ENCODE assay signal across 21 mouse cellular contexts in the genomic region with DNA sequence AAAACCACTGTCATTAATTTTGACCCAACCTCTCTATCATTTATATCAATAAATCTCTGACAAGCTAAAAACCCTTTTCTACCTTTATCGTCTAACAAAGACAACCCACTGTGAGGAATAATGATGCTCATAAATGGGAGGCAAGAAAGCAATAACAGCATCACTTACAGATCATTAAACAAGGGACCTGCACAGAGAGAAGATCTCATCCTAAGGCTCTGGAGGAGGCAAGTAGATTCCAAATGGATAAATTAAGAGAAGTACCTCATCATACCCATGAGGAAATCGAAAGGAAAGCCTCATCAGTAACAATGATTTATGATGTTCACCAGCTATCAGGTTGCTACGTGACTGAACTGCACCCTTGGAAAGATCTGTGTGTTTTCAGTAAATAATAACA.
"Had no signal": no experiment of that assay in that cellular context is flagged by ENCODE, and none has a peak within 500 bp of the region (broad histone marks: within the 10 kb centered on the region; RNA-seq: fewer than 3 reads in every experiment).

No protein-coding gene starts in this region.

- H3K36me3 ChIP-seq: limb, embryonic 10.5 days; limb, embryonic 13.5 days; liver, embryonic 12.5 days; liver, embryonic 15.5 days; midbrain, embryonic 10.5 days; midbrain, embryonic 13.5 days had no signal

- H3K4me3 ChIP-seq: layer of hippocampus, adult 2 months; limb, embryonic 10.5 days; limb, embryonic 13.5 days; liver, embryonic 12.5 days; liver, embryonic 15.5 days; midbrain, embryonic 10.5 days; midbrain, embryonic 13.5 days; myocyte had no signal

- H3K9me3 ChIP-seq: limb, embryonic 10.5 days; limb, embryonic 13.5 days; liver, embryonic 12.5 days; liver, embryonic 15.5 days; midbrain, embryonic 10.5 days; midbrain, embryonic 13.5 days had no signal

- H3K9ac ChIP-seq: limb, embryonic 13.5 days; liver, embryonic 12.5 days; liver, embryonic 15.5 days; midbrain, embryonic 13.5 days had no signal

- DNase-seq: kidney, adult 2 months; kidney, postnatal 25 days; layer of hippocampus, adult 9-11 months; liver; lung, adult 2 months; right cerebral cortex, postnatal 25 days; spleen, adult 18-20 months; thymus, adult 18-20 months; thymus, postnatal 4 days had no signal

- ATAC-seq: intestine, postnatal 0 days; liver, embryonic 12.5 days; midbrain, embryonic 13.5 days; midbrain, embryonic 16.5 days had no signal

- H3K27ac ChIP-seq: kidney, postnatal 0 days; layer of hippocampus, adult 2 months; limb, embryonic 10.5 days; limb, embryonic 13.5 days; liver, embryonic 12.5 days; liver, embryonic 15.5 days; macrophage; midbrain, embryonic 10.5 days; midbrain, embryonic 13.5 days had no signal

- H3K27me3 ChIP-seq: limb, embryonic 13.5 days; liver, embryonic 12.5 days; liver, embryonic 15.5 days; midbrain, embryonic 13.5 days had no signal

- H3K4me1 ChIP-seq: limb, embryonic 10.5 days; limb, embryonic 13.5 days; liver, embryonic 12.5 days; liver, embryonic 15.5 days; midbrain, embryonic 10.5 days; midbrain, embryonic 13.5 days had no signal

- H3K4me2 ChIP-seq: limb, embryonic 13.5 days; liver, embryonic 12.5 days; liver, embryonic 15.5 days; midbrain, embryonic 13.5 days had no signal
